9 mouse cellular contexts compared by ENCODE assay signal in genomic region chr15:81264392-81265095, GRCm38 (mm10). TPM values are rescaled to one million over a fixed set of nuclear protein-coding genes. Genes with fewer than 3 reads are reported as not detected.
DNase-seq lines count a peak whose midpoint lies in the region; ATAC-seq lines count a peak whose summit lies in the region.
"Had no signal": no experiment of that assay in that cellular context is flagged by ENCODE, and none has a peak within 500 bp of the region (broad histone marks: within the 10 kb centered on the region; RNA-seq: fewer than 3 reads in every experiment).

No protein-coding gene starts in this region.

- 0 out of 2 replicates have a peak overlapping the region, but pooled peaks have one; percentile 11 for H3K4me2 ChIP-seq in midbrain, embryonic 13.5 days (replicated peaks)
- H3K4me2 ChIP-seq in kidney, embryonic 14.5 days (replicated peaks; ENCODE audit: low read depth, low read length) = no peak overlapping the region
- H3K4me2 ChIP-seq in forebrain, embryonic 16.5 days (ENCODE audit: low read length) = no peak overlapping the region

- no peaks in the 10 kb centered on the region for H3K27me3 ChIP-seq in midbrain, embryonic 13.5 days
- H3K27me3 ChIP-seq in kidney, embryonic 14.5 days (ENCODE audit: control insufficient read depth, insufficient read depth, low read length) = no peaks in the 10 kb centered on the region
- H3K27me3 ChIP-seq in forebrain, embryonic 16.5 days (replicated peaks; ENCODE audit: control insufficient read depth, insufficient read depth, low read length) = no peaks in the 10 kb centered on the region

- WGBS in midbrain, embryonic 13.5 days = 34% methylated on average over 16 of the region's 16 CpGs
- WGBS in kidney, embryonic 14.5 days = 50% methylated on average over 16 of the region's 16 CpGs
- 33% methylated on average over 16 of the region's 16 CpGs for WGBS in forebrain, embryonic 16.5 days

- peaks cover 10% of the 10 kb centered on the region for H3K4me1 ChIP-seq in midbrain, embryonic 13.5 days (replicated peaks)
- H3K4me1 ChIP-seq in kidney, embryonic 14.5 days (ENCODE audit: control insufficient read depth, insufficient read depth, low read length) = no peaks in the 10 kb centered on the region
- 0 out of 2 replicates have a peak, but pooled peaks cover 2% of the 10 kb centered on the region for H3K4me1 ChIP-seq in forebrain, embryonic 16.5 days (replicated peaks; ENCODE audit: control insufficient read depth, insufficient read depth, low read length)

- H3K9me3 ChIP-seq in midbrain, embryonic 13.5 days = no peaks in the 10 kb centered on the region
- 0 out of 2 replicates have a peak, but pooled peaks cover 2% of the 10 kb centered on the region for H3K9me3 ChIP-seq in kidney, embryonic 14.5 days (ENCODE audit: control insufficient read depth, low read length)
- H3K9me3 ChIP-seq in forebrain, embryonic 16.5 days (ENCODE audit: control insufficient read depth, low read length) = no peaks in the 10 kb centered on the region

- peak; percentile 75 to 79 for DNase-seq in adrenal gland, adult (ENCODE audit: inconsistent age in 2 of 2, low spot score in 1 of 2)
- DNase-seq in adrenal gland, postnatal 4 days (ENCODE audit: low spot score in 2 of 2) = no peak
- DNase-seq in urinary bladder, postnatal 25 days (ENCODE audit: low spot score) = peak; percentile 54
- DNase-seq in urinary bladder, adult 2 months (ENCODE audit: low spot score) = no peak
- peak; percentile 39 for DNase-seq in heart, postnatal 4 days

- H3K36me3 ChIP-seq in midbrain, embryonic 13.5 days = no peaks in the 10 kb centered on the region
- no peaks in the 10 kb centered on the region for H3K36me3 ChIP-seq in kidney, embryonic 14.5 days (ENCODE audit: control insufficient read depth, insufficient read depth, low read length)
- H3K36me3 ChIP-seq in forebrain, embryonic 16.5 days (ENCODE audit: control insufficient read depth, insufficient read depth) = no peaks in the 10 kb centered on the region

- H3K9ac ChIP-seq in midbrain, embryonic 13.5 days (replicated peaks) = 0 out of 2 replicates have a peak overlapping the region, but pooled peaks have one; percentile 12
- H3K9ac ChIP-seq in kidney, embryonic 14.5 days (ENCODE audit: low read depth, low read length) = no peak overlapping the region
- H3K9ac ChIP-seq in forebrain, embryonic 16.5 days (replicated peaks; ENCODE audit: low read depth, low read length) = no peak overlapping the region

- ATAC-seq in midbrain, embryonic 13.5 days = no peak
- ATAC-seq in kidney, embryonic 14.5 days (ENCODE audit: low FRiP score, low TSS enrichment) = no peak
- no peak for ATAC-seq in forebrain, embryonic 16.5 days

- H3K4me3 ChIP-seq in midbrain, embryonic 13.5 days (replicated peaks) = no peak overlapping the region
- H3K4me3 ChIP-seq in kidney, embryonic 14.5 days (ENCODE audit: low read length) = no peak overlapping the region
- H3K4me3 ChIP-seq in forebrain, embryonic 16.5 days (replicated peaks; ENCODE audit: low read length) = no peak overlapping the region

- H3K27ac ChIP-seq in midbrain, embryonic 13.5 days = peak overlapping the region; percentile 17
- no peak overlapping the region for H3K27ac ChIP-seq in kidney, embryonic 14.5 days (ENCODE audit: low read depth, low read length)
- H3K27ac ChIP-seq in forebrain, embryonic 16.5 days (ENCODE audit: low read length) = no peak overlapping the region

RNA-seq across cellular contexts. Expression of gene Mchr1, which starts 29.2 kb away (rescaled TPM):
- 1 to 10 TPM in 1 of 2 experiments, under 1 TPM in 1; 0.99 to 1.0 TPM for total RNA-seq in adrenal gland, postnatal 4 days (2021)
- polyA plus RNA-seq in urinary bladder, adult 2 months (2012; rRNA removed) = 7.9 and 9.9 TPM in 2 replicates
- total RNA-seq in heart, postnatal 4 days (2021) = not detected
- polyA plus RNA-seq in midbrain, embryonic 13.5 days (2015; fragmentation: Nextera tagmentation; extraction: Ambion mirVana) = 2.1 and 2.5 TPM in 2 replicates
- polyA plus RNA-seq in kidney, embryonic 14.5 days (2014; fragmentation: Nextera tagmentation; extraction: Ambion mirVana) = 0.71 and 1.0 TPM in 2 replicates
- 1.2 and 2.3 TPM in 2 replicates for polyA plus RNA-seq in forebrain, embryonic 16.5 days (2015; fragmentation: Nextera tagmentation; extraction: Ambion mirVana)
- total RNA-seq: liver, adult 2 months had no signal
- polyA plus RNA-seq: liver, adult 2 months had no signal

Comparison
In these comparisons a context has a peak if more than half of its experiments do, and no peak if none do; other contexts are left out.
1. DNase-seq: peak in adrenal gland, adult (2 of 2), urinary bladder, postnatal 25 days (single experiment) and heart, postnatal 4 days (single experiment); none in adrenal gland, postnatal 4 days (0 of 2) and urinary bladder, adult 2 months (single experiment).